Mouse (Mus musculus) olfactory bulb, adult 2 months (tissue): ENCODE data around the gene Erc2.

ENCODE experiments used
- CTCF ChIP-seq: fragments of 200-500 bp; IDR thresholded peaks from 2 replicates; pipeline ENCODE4 v1.5.1; 2012; ENCODE audit warnings: low read depth, mild to moderate bottlenecking, low read length, moderate library complexity; ENCODE audit not compliant: insufficient read depth
- POLR2A ChIP-seq: fragments of 200-500 bp; IDR thresholded peaks from 2 replicates; pipeline ENCODE4 v1.6.1; 2012; ENCODE audit warnings: mild to moderate bottlenecking, low read depth, low read length, moderate library complexity; ENCODE audit not compliant: insufficient read depth

DNA sequence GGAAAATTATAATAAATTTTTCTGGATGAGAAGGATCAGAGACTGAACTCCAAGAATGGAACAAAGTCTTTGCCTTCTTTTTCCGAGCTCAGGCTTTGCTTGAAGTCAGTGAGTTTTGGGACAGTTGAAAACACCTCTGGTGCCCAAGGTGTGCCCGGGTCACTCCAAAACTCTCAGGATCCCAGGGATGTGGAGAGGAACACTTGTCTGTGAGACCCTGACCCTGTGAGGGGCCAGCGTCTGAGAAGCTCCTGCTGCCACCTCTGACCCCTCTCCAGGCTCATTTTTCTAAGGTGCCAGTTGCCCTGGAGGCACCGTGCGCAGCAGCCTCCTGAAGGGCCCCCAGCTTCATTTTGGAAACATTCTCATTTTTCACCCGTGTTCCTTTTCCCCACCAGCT lies 893.1 kb downstream of the Erc2 start:
- TF ChIP-seq CTCF: no peak
- no peak for TF ChIP-seq POLR2A
